Mouse (Mus musculus) T-helper 17 cell (primary cell): ENCODE data around the gene Gcc2.
"Not testable (repeated sequence)": the region's sequence is repeated elsewhere in the genome, so short reads cannot be mapped to it uniquely, and the experiment has no call there.

Experiments used
- in situ Hi-C, 2 experiments: fragments of 300-600 bp; cut with MboI, MseI; formaldehyde crosslinking; loops; 1 replicate in 1 of 2; 2 replicates in 1 of 2; pipeline ENCODE4 v1.15.1; 2025; ENCODE audit warnings: high pct_unique_total_duplicates in 2 of 2

Gene Gcc2

GRCm38 (mm10) chr10:58312887-58313286, 57.6 kb downstream of the Gcc2 start:
- in situ Hi-C loops: loop anchor here in 1 of 2 experiments (5.0 kb wide), 1 partner anchor 56 kb away; the partner anchor contains the start of gene Gcc2

- in situ Hi-C loops: loop anchor here in 1 of 2 experiments (5.0 kb wide), 1 partner anchor 61 kb away; no protein-coding TSS in a partner anchor
Observed at GRCm38 (mm10) chr10:58320881-58321280, 65.6 kb downstream of the Gcc2 start.

GRCm38 (mm10) chr10:58322361-58323027, 67.2 kb downstream of the Gcc2 start:
- in situ Hi-C loops: loop anchor here in 1 of 2 experiments (5.0 kb wide), 1 partner anchor 60 kb away; no protein-coding TSS in a partner anchor

DNA sequence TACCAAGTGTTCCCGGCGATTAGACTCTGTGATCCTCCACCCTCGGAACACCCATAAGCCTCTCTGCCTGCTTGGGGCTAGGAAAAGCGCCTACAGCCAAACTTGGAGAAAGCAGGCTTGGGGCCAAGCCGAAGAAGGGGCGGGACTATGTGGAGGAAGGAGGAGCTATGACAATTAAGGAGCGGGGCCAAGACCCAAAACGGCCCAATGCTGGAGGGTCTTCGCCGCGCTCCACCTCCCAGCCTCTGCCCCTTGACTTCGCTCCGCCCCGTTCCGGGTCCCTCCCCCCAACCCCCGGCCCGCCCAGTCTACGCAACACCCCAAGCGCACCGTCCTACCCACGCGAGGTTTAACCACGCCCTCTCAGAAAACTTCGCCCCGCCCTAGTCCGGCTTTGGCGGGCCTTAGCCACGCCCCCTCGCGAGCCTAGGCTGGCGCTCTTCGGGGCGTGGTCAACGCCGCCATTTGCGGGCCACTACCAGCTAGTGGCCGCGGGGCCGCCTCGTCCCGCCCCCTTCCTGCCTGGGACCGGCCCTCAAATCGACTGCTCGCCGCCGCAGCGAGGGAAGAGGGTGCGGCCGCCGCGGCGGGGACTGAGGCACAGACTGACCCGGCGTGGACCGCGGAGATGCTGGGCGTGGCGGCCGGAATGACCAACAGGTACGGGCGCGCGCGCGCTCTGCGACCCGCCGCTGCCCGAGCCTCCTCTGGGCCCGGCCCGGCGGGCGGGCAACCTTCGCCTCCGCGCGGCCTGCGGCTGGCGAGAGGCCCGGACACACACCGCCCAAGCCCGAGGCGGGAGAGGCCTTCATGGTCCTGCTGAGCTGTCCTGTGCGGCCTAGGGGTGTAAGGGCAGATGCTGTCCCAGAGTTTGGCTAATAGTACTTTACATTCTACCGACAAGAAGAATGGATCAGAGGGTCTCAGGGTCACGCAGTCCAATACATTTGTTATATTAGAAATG, 68.0 kb downstream of the Gcc2 start, which contains the start of gene Lims1:
Gene Lims1, plus strand, starts transcription at position 439 of the 964 bp plus-strand sequence.
- in situ Hi-C loops: loop anchor here in 1 of 2 experiments (5.0 kb wide), 1 partner anchor 59 kb away; no protein-coding TSS in a partner anchor

DNA sequence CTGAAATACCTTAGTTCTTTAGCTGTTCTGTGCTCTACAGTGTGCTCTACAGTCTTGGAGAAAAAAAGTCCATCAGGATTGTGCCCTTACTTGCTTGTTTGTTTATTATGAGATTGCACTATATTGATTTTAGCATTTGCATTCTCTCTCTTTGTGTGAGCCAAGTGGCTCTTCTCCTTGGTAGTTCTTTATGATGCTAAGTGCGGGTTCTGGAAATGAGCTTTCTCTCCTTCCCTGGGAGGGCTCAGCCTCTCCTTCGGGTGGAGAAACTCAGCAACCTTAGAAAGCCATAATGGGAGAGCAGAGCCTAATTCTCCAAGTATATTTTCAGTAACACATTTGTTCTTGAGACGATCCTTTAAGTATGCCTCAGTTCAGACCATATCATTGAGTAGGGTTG, 71.0 kb downstream of the Gcc2 start:
- in situ Hi-C loops: no loop called here

DNA sequence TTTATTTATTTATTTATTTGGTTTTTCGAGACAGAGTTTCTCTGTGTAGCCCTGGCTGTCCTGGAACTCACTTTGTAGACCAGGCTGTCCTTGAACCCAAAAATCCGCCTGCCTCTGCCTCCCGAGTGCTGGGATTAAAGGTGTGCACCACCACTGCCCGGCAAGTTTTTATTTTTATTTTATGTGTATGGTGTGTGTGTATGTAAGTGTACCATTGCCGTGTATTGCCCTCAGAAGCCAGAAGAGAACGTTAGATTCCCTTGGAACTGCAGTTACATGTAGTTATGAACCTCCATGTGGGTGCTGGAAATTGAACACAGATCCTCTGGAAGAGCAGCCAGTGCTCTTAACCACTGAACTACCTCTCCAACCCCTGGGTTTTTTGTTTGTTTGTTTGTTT, 72.5 kb downstream of the Gcc2 start:
- in situ Hi-C loops: not testable (repeated sequence)

- in situ Hi-C loops: no loop called here
Observed at GRCm38 (mm10) chr10:58328517-58329108, 73.3 kb downstream of the Gcc2 start.

GRCm38 (mm10) chr10:58330635-58331034, 75.3 kb downstream of the Gcc2 start:
- in situ Hi-C loops: no loop called here

GRCm38 (mm10) chr10:58331741-58332140, 76.4 kb downstream of the Gcc2 start:
- in situ Hi-C loops: no loop called here

DNA sequence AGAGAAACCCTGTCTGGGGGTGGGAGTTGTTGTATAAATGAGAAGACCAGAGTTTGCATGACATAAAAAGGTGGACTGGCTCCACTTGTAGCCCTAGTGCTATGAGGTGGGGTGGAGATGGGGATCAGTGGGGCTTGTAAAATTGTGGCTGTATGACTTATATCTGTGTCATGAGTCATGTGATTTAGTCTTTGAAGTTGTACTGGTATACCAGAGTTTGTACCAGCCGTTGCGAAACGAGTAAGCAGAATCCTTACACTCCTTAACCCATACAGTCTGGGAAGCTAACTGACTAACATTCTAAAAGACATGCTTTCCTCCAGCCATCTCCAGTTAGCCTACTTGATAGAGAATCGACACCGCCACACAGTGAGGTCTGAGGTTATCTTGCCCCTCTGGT, 78.1 kb downstream of the Gcc2 start:
- in situ Hi-C loops: no loop called here

DNA sequence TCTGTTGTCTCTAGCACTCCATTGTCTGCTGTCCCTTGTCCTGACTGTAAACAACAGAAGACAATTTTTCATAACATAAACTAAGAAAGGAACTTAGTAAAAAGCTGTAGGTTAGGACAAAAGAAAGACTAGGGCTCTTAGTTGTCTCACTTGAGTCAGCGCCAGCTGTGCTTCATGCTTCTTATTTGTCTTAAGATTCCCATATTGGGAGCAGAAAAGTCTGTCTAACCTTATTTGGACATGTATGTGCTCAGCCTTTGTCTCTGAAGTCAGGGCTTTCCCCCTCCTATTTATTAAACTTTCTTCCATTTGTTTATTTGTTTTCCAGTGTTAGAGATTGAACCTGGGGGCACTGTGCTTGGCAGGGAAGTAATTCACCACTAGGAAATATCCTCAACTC, 80.9 kb downstream of the Gcc2 start:
- in situ Hi-C loops: no loop called here

- in situ Hi-C loops: not testable (repeated sequence)
Observed at GRCm38 (mm10) chr10:58337091-58337490, 81.8 kb downstream of the Gcc2 start.

DNA sequence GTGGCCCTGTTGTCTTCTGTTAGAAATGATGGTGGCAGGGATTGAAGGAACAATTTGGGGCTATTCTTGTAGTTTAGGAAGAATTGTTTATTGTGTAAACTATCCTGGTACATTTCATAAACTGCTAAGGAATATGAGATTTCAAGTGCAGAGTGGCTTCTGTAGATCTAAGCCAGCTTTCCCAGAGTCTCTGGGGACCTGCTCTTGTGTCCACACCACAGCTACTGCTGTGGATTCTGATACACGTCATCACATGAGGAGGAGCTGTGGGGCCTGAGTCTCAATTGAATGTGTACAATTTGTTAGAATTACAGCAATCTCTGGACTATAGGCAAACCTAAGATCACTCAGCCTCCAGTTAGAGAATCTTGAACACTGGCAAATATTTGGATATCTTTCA, 83.3 kb downstream of the Gcc2 start:
- in situ Hi-C loops: no loop called here

GRCm38 (mm10) chr10:58341685-58342084, 86.4 kb downstream of the Gcc2 start:
- in situ Hi-C loops: no loop called here

GRCm38 (mm10) chr10:58342199-58342598, 86.9 kb downstream of the Gcc2 start:
- in situ Hi-C loops: no loop called here

- in situ Hi-C loops: no loop called here
Observed at GRCm38 (mm10) chr10:58343552-58343951, 88.3 kb downstream of the Gcc2 start.

DNA sequence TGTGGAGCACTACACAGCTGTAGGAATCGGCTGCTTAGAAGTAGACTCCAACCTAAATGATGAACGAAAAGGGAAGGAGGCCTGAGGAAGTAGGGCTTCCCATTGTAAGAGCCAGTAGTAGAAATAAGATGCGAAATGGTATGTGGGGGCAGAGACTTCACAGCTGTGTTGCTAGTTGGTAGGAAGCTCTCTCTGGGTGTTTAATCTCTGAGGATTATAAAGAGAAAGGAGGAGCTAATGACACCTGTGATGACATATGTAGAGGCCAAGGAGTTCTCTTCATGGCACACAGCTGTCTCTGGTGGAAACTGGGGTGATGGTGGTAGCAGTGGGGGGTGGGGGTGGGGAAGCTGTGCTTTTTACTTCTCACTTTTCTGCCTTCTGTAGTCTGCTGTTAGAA, 95.3 kb downstream of the Gcc2 start:
- in situ Hi-C loops: no loop called here

- in situ Hi-C loops: no loop called here
Observed at GRCm38 (mm10) chr10:58351670-58352069, 96.4 kb downstream of the Gcc2 start.

DNA sequence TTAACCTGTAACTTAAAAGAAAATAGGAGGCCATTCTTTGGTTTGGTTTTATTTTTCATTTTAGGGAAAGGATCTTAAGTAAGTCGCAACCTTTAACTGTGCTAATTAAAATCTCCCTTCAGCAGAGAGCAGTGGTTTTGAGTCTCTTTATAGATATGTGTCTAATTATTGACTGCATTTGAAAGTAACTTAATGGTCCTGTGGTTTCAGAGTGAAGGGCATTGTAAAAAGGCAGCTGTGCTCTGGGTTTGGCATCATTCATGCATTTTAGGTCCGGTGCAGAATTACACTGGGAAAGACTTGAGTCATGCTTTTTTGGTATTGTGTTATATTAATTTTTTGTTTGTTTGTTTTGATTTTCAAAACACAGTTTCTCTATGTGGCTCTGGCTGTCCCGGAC, 97.1 kb downstream of the Gcc2 start:
- in situ Hi-C loops: no loop called here

GRCm38 (mm10) chr10:58354561-58354960, 99.3 kb downstream of the Gcc2 start:
- in situ Hi-C loops: no loop called here
